Mouse (Mus musculus) ovary, postnatal 14 days (tissue): ENCODE results near the gene Nrn1l.

Experiments used
- DNase-seq: peaks from one replicate; pipeline ENCODE4 v3.0.0; 2022; ENCODE audit warnings: low spot score

Nrn1l gene

DNA sequence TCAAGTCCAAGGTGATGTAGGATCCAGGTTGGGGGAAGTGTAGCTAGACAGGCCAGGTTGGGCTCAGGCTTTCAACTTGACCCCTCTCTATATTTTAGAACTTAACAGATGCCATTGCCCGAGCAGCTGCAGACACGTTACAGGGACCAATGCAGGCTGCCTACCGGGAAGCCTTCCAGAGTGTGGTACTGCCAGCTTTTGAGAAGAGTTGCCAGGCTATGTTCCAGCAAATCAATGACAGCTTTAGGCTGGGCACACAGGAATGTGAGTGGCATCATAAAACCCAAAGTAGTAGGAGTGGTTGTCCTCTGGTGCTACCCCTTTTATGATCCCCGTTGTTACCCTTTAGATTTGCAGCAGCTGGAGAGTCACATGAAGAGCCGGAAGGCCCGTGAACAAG, 2.5 kb upstream of the Nrn1l start:
- no peak for DNase-seq

DNA sequence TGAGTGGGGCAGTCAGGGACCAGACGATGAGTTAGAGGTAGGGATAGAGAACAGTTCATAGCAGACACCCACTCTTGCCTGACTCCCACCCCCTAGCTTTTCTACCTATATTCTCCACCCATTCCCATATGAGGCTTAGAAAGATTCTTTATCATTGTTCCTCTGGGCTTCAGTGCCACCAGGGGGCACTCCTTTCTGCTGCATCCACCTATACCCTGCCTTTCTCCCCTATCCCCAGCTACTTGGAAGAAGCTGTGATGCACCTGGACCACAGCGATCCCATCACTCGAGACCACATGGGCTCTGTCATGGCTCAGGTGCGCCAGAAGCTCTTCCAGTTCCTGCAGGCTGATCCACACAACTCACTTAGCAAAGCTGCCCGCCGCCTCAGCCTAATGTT, 935 bp upstream of the Nrn1l start:
- DNase-seq: no peak

DNA sequence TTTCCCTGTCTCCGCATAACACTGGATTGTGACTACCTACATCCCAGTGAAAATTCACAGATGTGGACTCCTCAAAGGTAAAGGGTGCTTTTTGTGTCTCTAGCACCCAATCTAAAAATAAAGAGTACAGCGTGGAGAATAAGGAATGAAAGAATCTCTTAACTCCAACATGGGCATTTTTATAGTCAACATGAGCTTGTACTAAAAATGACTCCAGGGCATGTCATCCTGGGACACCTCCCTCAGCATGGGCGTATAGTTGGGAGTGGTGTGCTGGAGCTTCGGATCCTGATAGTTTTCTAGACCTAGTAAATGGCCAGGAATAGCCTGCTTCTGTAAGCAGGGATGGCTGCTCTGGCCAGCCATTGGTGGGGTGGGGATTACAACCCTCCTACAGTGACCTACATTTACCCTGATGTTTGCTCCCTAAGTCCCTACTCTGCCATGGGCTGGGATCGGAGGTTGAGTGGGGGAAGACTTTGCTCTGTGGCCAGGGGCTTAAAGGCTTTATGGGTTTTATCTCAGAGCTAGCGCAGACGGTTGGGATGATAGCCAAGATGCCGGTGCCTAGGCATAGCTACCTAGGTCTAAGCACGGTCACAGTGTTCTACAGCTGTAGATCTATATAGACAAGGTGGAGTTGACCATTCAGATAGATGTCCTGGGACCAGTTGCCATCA, 4.6 kb downstream of the Nrn1l start:
- no peak for DNase-seq

DNA sequence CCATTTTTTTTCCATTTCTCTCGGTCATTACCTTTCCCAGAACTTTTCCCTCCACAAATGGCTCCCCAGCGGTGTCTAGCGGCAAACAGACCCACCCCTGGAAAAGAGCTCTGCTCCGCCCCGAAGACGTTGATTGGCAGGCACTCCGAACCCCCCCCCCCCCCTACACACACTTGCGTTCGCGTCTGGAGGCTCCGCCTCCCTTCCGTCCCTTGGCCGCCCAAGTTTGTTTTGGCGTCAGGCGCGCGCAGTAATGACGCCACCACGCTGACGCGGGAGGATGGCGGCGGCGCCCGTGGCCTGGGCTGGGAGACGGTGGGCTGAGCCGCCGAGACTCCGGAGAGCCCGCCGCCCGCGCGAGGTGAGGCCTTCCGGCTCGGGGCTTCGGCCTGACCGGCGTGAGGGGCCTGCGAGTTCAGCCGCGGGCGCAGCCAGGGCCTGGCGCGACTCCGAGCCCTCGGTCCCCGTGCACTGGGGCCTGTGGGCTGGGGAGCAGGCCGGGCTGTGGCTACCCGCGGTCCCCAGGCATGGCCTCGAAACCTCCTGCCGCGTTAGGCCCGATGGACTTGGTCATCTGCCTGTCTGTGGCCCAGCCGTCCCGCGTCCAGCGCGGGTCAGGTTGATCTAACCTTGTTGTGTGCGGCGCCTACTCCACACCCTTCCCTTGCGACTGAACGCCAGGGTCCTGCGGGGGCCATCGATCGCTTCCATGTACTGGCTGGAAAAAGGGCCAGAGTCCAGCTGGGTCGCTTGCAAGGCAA, 7.0 kb downstream of the Nrn1l start, which contains the start of gene Pskh1:
TSS of gene Pskh1 (plus strand) at position 262 of the 761 bp plus-strand sequence.
- peak; percentile 91 for DNase-seq

DNA sequence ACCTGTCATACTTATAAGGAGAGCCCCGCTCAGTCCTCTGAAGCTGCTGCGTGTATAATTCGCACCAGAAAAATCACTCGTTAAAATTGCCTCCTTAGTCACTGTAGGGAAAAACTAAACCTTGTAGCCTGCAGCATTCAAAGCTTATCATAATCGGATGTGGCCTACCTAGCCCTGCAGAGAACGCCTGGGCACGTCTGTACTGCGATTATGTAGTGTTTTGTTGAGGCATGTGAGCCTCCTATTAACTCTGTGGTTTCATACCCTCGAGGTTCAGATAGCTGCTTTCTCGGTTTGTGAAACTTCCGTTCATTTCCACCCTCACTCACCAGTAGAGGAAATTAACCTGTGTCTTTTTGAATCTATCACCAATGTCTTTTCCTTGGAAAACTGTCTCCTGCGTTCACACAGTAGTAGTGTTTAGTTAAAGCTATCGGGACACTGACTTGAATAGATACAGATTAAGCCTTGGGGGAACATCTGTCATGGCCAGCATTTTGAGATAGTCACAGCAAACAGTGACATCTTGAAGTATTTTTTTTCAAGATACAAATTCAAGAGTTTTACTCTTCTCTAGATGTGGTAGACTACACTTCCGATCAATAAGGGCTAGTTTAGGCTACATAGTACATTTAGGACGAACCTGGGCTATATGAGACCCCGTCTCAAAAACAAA, 7.7 kb downstream of the Nrn1l start:
- DNase-seq: no peak

DNA sequence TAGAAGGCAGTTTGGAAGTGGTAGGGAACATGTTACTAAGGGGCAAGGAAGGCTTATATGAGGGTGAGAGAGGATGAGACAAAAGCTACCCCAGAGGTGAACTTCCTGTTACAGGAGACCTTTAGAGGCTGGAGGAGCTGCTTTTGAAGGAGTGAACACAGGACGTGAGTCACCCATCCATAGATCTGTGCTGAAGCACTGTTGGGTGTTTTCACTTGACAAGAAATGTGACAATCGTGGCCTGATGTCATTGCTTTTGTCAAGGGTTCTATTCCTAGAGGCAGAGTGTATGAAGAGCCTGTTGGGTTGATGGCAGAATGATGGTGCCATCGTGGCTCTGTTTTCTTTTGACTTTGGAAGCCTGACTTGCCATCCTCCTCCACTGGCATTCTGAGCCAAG, 26.0 kb downstream of the Nrn1l start:
- DNase-seq: no peak

DNA sequence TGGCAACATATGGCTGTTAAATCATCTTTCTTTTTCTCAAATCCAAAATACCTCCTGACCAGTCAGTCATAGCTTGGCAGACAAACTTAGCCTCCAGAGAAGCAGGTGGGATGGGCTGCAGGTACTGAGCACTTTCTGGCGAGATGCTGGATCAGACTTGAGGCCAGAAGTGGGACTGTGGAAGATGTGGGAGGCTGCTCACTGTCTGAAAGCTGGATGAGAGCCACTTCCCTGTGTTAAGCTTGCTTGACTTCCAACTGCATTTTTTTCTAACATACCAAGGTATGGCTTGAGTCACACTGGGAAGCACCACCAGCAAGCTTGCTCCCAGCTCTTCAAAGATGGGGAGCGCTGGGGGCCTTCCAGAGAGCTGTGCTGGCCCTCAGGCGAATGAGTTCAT, 31.8 kb downstream of the Nrn1l start:
- DNase-seq: no peak

DNA sequence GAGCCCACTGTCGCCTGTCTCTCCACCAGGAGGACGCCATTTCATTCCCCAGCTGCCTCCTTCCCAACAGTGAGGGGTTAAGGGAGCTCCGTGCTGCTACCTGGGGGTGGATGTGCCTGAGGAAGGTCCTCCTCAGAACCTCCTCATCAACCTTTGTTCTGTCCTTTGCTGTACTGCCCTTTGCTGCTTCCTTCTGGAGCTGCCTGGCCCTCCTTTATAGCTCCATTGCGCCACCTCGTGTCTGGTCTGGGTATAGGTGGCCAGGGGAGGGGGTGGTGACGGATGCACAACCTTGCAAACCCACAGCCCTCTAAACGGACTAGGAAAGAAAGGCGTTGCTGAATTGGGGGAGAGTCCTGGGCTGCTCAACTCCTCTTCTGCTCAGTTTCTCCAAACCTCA, 37.2 kb downstream of the Nrn1l start:
- peak; percentile 88 for DNase-seq

DNA sequence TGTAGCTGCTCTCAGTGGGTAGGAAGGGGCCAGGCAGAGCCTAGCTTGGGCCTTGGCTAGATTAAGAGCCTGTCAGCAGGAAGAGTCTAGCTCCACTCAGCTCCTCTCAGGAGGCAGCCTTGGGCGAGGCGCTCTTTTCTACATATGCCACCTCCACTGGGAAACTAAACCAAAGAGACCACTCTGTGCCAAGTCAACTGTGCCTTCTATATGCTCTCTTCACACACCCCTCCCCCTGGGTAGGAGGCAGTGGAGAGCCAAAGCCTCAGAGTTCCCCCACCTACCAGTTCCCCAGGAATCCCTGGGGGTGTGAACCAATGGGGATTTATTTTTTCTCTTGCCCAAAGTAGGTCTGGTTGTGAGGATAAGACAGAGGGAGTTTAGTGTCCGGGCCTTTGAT, 37.9 kb downstream of the Nrn1l start:
- DNase-seq: no peak

DNA sequence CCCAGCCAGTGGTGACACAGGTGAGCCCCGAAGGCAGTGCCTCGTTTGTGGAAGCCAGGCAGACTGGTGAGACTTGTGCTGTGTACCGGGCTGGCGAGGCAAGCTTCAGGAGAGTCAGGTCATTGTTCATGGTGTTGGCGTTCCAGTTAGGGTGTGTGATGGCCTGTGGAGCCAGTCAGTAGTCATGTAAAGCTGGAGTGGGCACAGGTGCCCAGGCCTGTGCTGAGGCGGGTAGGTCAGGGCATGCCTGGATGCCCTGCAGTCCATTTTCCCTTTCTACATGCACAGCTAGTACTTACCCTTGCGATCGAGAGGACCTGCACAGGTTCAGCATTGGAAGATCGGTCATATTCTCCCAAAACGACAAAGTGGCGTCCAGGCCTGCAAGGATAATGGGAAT, 39.2 kb downstream of the Nrn1l start:
- DNase-seq: no peak

DNA sequence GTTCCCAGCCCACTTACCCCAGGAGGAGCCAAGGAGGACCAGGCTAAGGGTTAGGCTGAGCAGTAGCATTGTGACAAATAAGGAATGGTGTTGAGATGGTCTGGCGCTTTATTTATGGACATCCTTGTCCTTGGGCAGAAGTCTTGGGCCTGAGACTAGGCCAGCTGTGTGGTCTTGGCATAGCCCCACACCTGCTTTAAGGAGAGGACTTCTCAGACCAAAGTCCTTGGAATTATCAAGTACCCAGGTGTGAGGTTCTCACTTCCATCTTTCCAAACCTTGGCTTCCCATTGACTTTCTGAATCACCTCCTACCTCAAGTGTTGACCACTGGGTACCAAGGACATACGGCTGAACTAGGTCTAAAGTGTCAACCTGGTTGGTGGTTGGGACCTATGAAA, 40.4 kb downstream of the Nrn1l start, which contains the start of gene Ctrl:
TSS of gene Ctrl (minus strand) at position 101 of the 400 bp plus-strand sequence.
- DNase-seq: no peak

DNA sequence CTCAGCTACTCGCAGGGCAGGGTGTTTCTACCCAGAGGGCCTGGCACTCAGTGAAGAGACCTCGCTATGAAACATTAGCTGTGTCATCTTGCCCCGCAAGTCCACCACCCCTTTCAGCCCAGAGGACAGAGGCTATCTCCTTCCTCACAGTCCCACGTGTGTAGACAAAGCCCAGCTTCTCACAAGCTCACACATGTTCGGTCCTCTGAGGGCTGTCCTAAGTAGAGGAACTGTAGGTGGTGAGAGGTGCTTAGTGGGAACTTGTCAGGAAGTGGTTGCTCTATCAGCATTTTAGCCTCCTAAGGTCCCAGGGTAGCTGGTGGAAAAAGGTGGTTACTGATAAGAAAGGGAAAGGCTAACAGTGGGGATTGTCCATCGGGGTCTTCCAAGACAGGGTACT, 41.7 kb downstream of the Nrn1l start:
- DNase-seq: no peak

DNA sequence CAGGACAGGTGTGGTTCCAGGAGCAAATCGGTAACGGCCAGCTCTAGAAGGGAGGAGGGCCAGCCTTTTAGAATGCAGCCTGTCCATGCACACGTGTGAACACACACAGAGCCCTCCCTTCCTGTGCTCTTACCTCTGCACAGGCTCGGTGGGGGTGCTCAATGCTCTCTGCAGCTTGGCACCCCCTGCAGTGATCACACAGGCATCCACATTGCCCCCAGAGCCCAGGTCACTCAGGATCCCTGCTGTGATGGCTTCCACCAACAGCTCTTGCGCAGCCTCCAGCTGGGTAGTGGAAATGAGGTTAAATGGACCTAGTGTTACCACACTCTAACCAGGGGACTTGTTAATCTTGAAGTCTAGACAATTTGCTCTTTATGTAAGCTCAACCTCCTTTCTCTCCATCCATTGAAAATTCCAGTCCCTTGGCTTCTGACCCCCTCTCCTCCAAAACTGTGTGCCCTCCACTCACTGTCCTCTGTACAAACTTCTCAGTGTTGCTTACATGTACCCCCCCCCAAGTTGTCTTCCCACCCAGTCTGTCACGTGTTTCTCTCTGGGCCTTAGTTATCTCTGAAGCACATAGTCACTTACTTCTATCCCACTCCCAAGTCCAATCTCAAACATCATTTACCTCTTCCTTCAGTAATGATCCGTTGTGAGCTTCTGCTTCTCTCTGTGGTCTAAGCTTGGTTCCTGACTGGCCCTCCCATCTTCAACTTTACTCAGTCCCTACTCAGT, 42.7 kb downstream of the Nrn1l start:
- DNase-seq: no peak

DNA sequence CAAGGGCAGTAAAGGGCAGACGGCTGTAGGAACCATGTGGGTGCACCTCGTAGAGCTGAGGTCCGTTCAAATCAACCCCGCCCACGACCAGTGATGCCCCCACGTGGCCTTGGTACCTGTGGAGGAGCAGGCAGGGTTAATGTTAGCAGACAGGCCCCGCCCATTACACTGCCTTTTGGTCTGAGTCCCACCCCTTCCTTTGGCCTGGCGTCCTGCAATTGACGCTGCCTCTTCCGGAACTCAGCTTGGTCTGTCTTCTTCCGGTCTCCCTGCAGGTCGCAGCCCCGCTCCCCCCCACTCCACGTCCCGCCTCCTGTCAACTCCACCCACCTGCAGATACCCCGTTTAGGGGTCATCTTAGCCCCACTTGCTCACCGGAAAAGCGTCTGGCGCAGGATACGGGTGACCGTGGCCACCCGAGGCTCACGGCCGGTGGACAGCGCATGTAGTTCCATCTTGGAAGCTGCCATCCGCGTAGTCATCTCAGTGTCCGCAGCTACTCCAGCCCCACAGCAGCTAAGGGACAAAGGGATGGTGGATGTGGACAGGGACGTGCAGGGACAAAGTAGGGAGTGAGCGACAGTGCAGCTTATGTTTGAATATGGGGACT, 43.6 kb downstream of the Nrn1l start:
- DNase-seq: peak; percentile 72

DNA sequence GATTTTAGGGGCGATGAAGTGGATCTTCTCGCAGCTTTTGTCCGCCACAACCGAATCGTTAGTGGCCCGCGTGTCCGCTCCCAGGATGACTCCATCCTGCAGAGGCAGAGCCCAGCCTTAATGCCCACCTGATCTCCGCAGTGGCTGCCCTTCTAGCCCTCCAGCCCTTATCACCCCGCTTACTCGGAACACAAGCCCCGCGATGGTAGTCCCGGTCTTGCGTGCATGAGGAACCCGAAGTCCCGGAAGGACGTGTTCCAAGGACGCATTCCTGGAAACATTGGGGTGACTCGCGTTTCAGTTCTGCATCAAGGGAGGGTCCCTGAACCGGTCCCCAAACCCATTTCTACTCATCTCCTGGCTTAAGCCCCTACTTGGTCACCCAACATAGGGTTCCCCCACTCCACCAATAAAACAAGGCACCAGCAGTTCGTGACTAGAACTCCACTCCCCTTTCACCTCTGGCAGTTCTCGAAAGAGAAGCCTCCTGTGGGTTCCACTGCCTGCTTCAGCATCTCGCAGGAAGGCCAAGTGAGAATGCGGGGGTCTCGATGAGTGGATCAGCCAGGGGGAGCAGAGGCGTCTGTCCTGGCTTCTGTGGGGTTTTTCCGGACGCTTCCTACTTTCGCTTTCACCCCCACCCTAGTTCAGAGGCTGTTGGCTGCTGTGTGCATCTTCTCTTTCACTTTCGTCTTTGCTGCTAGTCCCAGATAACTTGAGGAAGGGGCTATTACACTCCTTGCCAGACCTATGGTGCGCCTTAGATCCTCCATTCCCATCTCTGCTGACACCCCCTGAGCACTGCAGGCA, 44.3 kb downstream of the Nrn1l start:
- DNase-seq: no peak

DNA sequence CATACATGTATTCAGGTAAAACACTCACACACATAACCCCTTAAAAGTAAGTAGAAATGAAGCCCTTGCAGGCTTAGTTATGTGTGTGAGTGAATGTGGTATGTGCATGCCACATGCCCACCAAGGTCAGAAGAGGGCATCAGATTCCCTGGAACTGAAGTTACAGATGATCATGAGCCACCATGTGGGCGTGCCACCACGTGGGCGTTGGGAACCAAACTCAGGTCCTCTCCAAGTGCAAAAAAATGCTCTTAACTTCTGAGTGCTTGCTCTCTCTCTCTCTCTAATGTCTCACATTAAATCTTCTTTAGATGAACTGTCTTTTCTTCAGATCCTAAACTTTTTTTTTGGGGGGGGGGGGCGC, 44.9 kb downstream of the Nrn1l start, which contains the start of gene Psmb10:
TSS of gene Psmb10 (minus strand) at position 139 of the 364 bp plus-strand sequence.
- no peak for DNase-seq

DNA sequence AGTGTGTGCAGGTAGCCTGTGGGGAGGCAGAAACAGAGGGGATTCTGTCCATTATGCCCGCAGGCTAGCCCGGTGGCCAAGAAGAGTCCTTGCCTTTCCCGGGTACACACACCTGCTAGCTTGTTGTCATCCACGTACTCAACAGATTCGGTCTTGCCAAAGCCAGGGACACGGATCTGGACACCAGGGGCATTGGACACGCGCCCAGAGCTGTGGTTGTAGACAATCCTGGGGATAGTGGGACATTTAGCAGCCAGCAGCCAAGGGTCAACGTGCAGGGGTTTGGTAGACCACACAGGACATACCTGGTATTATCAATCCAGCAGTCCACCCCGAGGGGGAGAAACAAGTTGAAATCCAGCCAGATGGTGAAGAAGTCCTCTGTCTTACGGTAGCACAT, 48.7 kb downstream of the Nrn1l start:
- no peak for DNase-seq

DNA sequence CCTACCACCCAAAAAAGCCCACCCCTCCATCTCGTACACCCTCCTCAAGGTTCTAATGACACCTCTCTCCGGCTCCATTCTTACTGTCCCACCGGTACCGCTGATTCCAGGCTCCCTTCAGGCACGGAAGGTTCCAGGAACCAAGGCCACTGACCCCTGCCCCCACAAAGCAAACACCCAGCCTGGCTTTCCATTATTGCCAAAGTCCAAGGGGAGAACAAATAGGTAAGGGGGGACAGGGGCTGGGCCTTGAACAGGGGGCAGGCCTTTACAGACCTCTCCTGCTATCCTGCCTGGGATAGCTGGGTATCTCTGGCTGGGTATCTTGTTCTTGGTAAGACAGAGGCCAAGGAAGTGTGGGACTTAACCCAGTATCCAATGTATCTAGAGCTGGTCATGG, 49.2 kb downstream of the Nrn1l start:
- DNase-seq: no peak

DNA sequence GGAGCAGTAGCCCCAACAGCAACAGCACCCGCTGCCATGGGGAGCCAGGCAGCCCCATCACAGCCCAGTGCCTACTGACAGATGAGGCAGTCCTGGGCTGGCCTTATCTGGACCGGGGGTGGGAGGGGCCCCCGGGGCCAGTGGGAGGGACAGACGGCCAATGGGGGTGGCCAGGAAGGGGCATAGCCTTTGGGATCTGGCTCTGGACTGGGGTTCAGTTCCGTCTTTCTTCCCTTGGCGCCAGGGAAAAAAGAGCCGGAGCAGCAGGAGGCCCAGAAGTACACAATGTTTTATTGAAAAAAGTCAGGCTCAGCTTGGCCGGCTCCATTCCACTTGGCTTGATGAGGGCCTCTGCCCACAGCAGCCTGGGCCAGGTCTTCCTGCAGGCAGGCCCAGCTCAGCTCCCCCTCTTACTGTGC, 50.0 kb downstream of the Nrn1l start, which contains the start of gene Lcat:
TSS of gene Lcat (minus strand) at position 62 of the 419 bp plus-strand sequence.
- DNase-seq: no peak
